Mouse (Mus musculus) small intestine, adult 2 months (tissue): ENCODE data around the gene Ccdc167. TPM values are rescaled to one million over a fixed set of nuclear protein-coding genes. Genes with fewer than 3 reads are reported as not detected.

Experiments used
- H3K27ac ChIP-seq: fragments of 200-500 bp; 2 replicates; pipeline ENCODE4 v1.5.1; 2012; ENCODE audit warnings: low read depth, low read length, control low read depth, inconsistent platforms; ENCODE audit not compliant: insufficient read depth
- H3K27me3 ChIP-seq: fragments of 200-500 bp; 2 replicates; pipeline ENCODE4 v1.6.1; 2012; ENCODE audit warnings: mild to moderate bottlenecking, moderate library complexity, low read length, inconsistent platforms; ENCODE audit not compliant: control insufficient read depth, insufficient read depth
- H3K36me3 ChIP-seq: fragments of 200-500 bp; 2 replicates; pipeline ENCODE4 v1.6.1; 2012; ENCODE audit warnings: mild to moderate bottlenecking, low read length, control low read depth, inconsistent platforms; ENCODE audit not compliant: control insufficient read depth, insufficient read depth
- H3K4me1 ChIP-seq: fragments of 200-500 bp; 2 replicates; pipeline ENCODE4 v1.6.1; 2012; ENCODE audit warnings: low read length, inconsistent platforms, mixed read lengths; ENCODE audit not compliant: control insufficient read depth, insufficient read depth, insufficient read length
- H3K4me3 ChIP-seq: fragments of 200-500 bp; 2 replicates; pipeline ENCODE4 v1.5.1; 2012; ENCODE audit warnings: low read depth, mild to moderate bottlenecking, control low read depth, inconsistent platforms, low read length, moderate library complexity
- CTCF ChIP-seq: fragments of 200-500 bp; IDR thresholded peaks from 2 replicates; pipeline ENCODE4 v1.5.1; 2012; ENCODE audit warnings: low read depth, mild to moderate bottlenecking, control low read depth, inconsistent platforms, low read length, moderate library complexity, mixed read lengths; ENCODE audit not compliant: insufficient replicate concordance, insufficient read length; ENCODE audit errors: extremely low read depth
- POLR2A ChIP-seq: fragments of 200-500 bp; IDR thresholded peaks from 2 replicates; pipeline ENCODE4 v1.6.1; 2012; ENCODE audit warnings: low read depth, mild to moderate bottlenecking, control low read depth, inconsistent platforms, low read length, moderate library complexity
- whole genome bisulfite sequencing: fragments of 180-500 bp; shearing (Covaris S2); methylation state at CpG from one replicate; pipeline ENCODE4 v1.1.7; 2018; 5-methylcytosine and 5-hydroxymethylcytosine counted together
- polyA plus RNA-seq: library from polyadenylated mRNA; depleted of rRNA; stranded (reverse); fragments of >200 nt; gene quantifications from 2 replicates; pipeline ENCODE4 v1.2.3, GENCODE M21; 2012; rRNA removed

Ccdc167 gene
- polyA plus RNA-seq, 1 experiment, result 2.7 TPM

DNA sequence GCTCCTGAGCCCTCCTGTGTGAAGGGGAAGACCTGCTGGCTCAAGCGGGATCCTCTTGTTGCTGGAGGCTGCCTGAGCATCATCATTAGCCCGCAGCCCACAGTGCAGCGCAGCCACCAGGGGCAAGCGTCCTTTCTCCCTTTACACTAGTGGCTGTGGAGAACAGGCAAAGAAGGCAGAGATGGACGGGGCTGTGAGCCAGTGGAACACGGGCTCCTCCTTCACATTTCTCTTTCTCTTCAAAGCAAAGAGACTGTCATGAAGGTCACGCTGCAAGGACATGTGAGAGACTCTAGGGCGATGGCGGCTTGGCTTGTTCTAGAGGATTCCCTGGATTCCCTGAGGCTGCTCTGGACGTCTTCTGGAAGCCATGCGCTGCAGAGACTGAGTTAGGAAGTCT lies 75.9 kb downstream of the Ccdc167 start:
- H3K27me3 ChIP-seq, result no peaks in the 10 kb centered on the region
- WGBS, result 94% methylated on average over 11 of the region's 11 CpGs
- H3K4me1 ChIP-seq, result no peaks in the 10 kb centered on the region
- TF ChIP-seq POLR2A (no peak), CTCF (no peak)
- H3K36me3 ChIP-seq, result peaks cover 46% of the 10 kb centered on the region
- no peak overlapping the region for H3K27ac ChIP-seq
- H3K4me3 ChIP-seq, result no peak overlapping the region

DNA sequence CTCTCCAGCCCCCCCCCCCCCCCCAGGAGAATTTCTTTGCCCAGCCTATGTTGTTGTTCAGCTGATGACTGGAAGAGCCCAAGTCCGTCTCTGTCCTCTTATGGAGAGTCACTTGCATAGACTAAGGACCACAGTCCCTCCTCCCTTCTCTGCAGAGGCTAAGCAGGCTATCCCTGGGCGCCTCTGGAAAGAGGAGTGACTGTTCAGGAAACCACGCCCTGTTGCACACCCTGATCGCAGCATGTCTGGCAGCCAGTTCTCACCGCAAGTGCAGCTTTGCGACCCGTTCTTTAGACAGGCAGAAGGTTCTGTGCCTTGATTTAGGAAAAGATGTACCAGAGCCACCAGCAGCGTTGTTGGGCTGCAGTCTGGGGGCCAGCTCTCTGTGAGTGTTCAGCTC lies 78.9 kb downstream of the Ccdc167 start:
- Histone ChIP-seq H3K27ac (no peak overlapping the region), H3K4me1 (no peaks in the 10 kb centered on the region), H3K36me3 (peaks cover 67% of the 10 kb centered on the region), H3K27me3 (no peaks in the 10 kb centered on the region), H3K4me3 (no peak overlapping the region)
- 53% methylated on average over 8 of the region's 8 CpGs for WGBS
- TF ChIP-seq POLR2A (no peak), CTCF (no peak)

DNA sequence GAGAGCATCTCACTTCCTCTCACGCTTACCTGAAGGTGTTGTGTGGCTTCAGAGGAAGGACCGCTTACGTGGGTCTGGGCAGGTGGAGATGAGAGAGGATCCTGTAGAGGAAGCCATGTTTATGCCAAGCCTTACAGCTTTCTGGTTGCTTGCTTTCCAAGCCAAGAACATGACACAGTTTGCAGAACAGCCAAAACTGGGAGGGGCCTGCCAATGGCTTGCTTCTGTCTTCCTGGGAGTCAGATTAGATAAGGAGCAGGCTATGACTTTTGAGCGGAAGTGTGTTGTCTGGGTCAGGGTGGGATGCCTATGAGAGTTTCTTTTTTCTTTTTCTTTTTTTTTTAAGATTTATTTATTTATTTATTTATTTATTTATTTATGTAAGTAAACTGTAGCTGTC lies 79.5 kb downstream of the Ccdc167 start:
- no peak overlapping the region for H3K4me3 ChIP-seq
- no peaks in the 10 kb centered on the region for H3K27me3 ChIP-seq
- no peaks in the 10 kb centered on the region for H3K4me1 ChIP-seq
- H3K27ac ChIP-seq, result no peak overlapping the region
- peaks cover 71% of the 10 kb centered on the region for H3K36me3 ChIP-seq
- TF ChIP-seq POLR2A, result no peak
- no peak for TF ChIP-seq CTCF
- 81% methylated on average over 4 of the region's 4 CpGs for WGBS

Other genes starting within 250 kb of the Ccdc167 start
- 38.9 and 160 TPM in 2 replicates for gene Pim1, start 226.3 kb downstream of the Ccdc167 start, polyA plus RNA-seq
- not detected in 2 replicates for gene Gm17657, start 167.4 kb downstream of the Ccdc167 start, polyA plus RNA-seq
- gene Tbc1d22b, start 167.3 kb downstream of the Ccdc167 start, polyA plus RNA-seq, result 13.8 and 27.3 TPM in 2 replicates
- 0.29 TPM in 1 of 2 replicates, not detected in the other for gene Tmem217, start 164.7 kb downstream of the Ccdc167 start, polyA plus RNA-seq
- gene Rnf8, start 102.3 kb downstream of the Ccdc167 start, polyA plus RNA-seq, result 7.2 and 18.2 TPM in 2 replicates
- 0.20 and 0.28 TPM in 2 replicates for gene Gm28043, start 102.2 kb downstream of the Ccdc167 start, polyA plus RNA-seq
- gene Cmtr1, start 56.4 kb downstream of the Ccdc167 start, polyA plus RNA-seq, result 8.1 and 11.7 TPM in 2 replicates